Mouse (Mus musculus) urinary bladder, postnatal 4 days (tissue): Measurements from ENCODE around the gene Olfr205.
"Not testable (repeated sequence)": the region's sequence is repeated elsewhere in the genome, so short reads cannot be mapped to it uniquely, and the experiment has no call there.

Source experiments
- DNase-seq, 2 experiments: peaks; one replicate each; pipeline ENCODE4 v3.0.0; 2021 to 2022; ENCODE audit warnings: low spot score in 2 of 2

Gene Olfr205

DNA sequence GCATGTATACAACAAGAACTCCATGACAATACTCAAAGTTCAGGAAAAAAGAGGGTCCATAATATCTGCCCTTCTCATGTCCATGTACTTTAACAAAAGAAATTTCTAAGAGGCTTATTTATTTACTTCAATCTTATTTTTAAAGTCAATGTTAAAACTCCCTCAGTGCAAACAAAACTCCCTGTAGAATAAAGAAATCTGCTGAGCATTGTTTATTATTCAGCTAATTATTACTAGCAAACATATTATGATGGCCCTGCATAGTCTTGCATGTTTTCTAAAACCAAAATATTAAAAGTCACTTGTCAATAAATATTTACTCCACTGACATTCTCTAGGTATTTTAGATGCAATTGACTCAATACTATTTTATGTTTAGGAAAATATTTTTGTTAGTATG lies at the start of gene Olfr205:
Gene Olfr205, minus strand, starts transcription at position 101 of the 400 bp plus-strand sequence.
- no peak for DNase-seq

DNA sequence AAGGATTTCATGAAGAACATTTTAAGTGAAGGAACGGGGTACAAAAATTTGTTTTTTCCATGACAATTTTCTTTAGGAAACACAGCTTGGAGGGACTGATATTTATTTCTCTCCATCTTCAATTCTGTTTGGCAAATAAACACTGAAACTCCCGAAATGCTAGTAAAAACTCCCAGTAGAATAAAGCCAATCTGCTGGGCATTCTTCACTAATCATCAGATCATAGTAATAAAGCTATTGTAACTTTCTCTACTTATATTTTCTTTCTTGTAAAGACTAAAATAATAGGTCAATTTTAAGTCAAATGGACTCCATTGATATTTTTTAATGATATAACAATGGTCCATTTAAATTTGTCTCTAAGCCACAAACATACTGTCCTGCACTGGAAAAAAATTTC lies 33.0 kb upstream of the Olfr205 start, which contains the start of gene Olfr209:
Gene Olfr209, minus strand, starts transcription at position 101 of the 400 bp plus-strand sequence.
- no peak for DNase-seq

DNA sequence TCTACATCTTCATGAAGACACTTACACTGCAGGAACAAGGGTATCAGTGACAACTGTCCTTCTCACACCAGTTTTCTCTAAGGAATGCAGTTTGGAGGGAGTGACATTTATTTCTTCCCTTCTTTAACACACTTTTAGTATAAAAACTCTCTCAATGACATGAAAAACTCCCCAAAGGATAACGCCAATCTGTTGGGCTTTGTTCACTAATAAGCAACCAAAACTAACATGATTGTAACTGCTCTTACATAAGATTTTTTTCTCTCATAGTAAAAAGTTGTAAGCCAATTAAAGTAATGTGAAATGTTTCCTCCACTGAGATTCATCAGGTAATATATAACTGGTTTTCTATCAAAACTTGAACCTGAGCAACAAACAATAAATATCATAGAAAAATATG lies 18.2 kb upstream of the Olfr205 start, which contains the start of gene Olfr206:
Gene Olfr206, minus strand, starts transcription at position 101 of the 400 bp plus-strand sequence.
- DNase-seq = no peak

DNA sequence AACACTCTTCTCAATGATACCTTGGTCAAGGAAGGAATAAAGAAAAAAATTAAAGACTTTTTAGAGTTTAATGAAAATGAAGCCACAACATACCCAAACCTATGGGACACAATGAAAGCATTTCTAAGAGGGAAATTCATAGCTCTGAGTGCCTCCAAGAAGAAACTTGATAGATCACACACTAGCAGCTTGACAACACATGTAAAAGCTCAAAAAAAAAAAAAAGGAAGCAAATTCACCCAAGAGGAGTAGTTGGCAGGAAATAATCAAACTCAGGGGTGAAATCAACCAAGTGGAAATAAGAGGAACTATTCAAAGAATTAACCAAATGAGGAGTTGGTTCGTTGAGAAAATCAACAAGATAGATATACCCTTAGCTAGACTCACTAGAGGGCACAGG lies 7.7 kb downstream of the Olfr205 start:
- DNase-seq = not testable (repeated sequence)

DNA sequence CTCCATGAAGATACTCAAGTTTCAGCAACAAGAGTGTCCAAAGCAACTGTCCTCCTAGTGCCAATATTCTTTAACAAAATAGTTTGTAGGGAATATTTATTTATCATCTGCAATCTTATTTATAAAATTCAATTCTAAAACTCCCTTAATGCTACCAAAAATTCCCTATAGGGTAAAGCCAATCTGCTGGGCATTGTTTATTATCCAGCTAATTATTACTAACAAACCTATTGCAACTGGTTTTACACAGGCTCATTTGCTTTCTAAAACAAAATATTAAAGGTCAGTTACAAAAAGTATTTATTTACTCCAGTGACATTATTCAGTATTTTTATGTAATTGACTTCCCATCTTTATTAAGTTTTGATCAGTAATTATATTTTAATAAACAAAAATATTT lies 12.8 kb downstream of the Olfr205 start, which contains the start of gene Olfr204:
Gene Olfr204, minus strand, starts transcription at position 101 of the 400 bp plus-strand sequence.
- no peak for DNase-seq

DNA sequence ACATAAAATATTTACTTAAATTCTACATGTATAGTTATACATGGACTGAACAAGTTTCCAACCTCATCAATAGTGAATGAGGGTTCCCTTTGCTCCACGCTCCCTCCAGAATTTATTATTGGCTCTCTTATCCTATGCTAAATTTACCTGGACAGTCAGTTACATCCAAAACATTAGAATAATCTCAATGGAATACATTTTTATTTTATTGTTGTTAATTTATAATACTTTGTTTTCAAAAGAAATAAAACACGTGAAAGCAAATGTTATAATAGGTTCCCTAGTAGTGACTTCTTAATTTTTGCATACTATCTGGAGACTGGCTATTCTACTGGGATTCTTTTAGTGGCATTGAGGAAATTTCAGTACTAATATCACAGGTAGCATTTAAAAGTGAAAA lies 32.4 kb downstream of the Olfr205 start, which contains the start of gene Olfr203:
Gene Olfr203, plus strand, starts transcription at position 301 of the 400 bp plus-strand sequence.
- DNase-seq = no peak

DNA sequence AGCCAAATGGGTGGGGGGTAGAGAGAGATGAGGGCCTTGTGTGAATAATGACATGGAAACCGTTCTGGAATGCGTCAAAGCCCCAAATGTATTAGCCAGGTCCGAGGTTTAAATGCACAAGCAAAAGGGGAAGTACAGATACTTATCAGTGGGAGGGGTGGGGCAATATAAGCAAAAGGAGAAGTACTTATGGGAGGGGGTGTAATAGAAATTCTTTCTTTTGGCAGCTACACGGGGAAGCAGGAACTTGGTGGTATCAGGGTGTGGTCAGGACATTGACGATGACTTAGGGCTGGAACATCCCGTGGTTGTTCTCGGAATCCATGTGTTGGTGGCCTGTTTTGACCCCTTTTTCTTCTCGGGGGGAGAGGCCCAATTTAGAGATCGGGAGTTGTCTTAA lies 43.4 kb downstream of the Olfr205 start:
- not testable (repeated sequence) for DNase-seq

DNA sequence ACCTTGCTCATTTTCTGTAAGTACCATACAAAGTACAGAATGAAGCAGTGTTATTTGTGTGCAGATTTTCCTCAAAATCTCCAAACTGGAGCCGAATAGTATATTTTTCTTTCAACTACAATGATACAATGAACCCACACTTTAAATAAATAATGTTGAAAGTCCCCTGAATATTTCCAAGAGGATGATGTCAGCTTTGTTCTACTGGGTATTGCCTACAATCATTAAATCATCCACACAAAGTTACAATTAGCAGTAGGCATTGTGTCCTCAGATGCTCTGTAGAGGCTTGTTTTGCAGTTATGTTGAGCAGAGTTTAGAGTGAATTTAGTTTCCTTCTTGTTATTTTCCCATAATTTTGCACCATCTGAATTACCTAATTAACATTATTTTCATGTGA lies 44.2 kb downstream of the Olfr205 start, which contains the start of gene Olfr202:
Gene Olfr202, minus strand, starts transcription at position 101 of the 400 bp plus-strand sequence.
- DNase-seq = no peak

DNA sequence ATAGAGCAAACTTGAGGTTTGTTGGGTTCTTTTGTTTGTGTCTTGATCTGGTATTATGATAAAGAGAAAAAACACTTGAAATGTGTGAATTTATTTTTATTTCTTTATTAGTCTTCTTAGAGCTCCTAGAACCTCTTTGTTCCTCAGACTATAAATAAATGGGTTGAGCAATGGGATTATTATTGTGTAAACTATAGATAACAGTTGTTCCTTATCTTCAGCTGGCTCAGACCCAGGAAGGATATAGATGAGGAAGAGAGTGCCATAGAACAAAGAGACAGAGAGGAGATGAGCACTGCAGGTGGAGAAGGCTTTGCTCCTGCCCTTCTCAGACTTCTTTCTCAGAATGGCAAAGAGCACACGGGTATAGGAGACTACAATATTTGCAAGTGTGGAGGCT lies 47.5 kb downstream of the Olfr205 start:
- no peak for DNase-seq

DNA sequence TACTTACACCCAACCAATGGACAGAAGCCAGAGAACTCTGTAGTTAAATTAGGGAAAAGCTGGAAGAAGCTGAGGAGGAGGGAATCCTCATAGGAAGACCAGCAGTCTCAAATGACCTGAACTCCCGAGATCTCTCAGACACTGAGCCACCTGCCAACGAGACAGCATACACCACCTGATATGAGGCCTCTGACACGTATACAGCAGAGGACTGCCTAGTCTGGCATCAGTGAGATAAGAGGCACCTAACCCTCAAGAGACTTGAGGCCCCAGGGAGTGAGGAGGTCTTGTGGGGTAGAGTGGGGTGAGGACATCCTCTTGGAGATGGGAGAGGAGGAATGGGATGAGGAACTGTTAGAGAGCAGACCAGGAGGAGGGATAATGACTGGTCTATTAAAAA lies 50.4 kb downstream of the Olfr205 start:
- DNase-seq = no peak
